Mouse (Mus musculus): ENCODE measurements around the gene Gm8879.
"Not testable (repeated sequence)": the region's sequence is repeated elsewhere in the genome, so short reads cannot be mapped to it uniquely, and the experiment has no call there.

The Gm8879 gene

DNA sequence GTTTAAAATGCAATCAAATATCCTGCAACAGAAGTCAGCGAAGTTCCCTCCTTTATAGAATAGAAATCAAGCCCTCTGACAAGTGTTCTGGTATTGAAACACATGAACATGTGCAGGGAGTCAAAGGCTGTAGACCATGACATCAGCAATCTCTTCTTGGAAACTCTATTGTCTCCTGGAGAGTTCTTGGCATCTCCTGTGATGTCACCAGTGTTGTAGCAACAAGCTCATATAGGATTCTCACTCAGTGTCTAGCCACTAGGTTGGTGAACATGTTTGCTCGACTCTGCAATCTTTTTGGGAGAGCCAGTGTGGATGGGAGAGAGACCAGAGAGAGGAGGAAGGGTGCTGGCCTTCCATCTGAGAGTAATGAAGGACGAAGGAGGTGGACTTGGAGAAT is at the start of gene Gm8879:
TSS of gene Gm8879 (plus strand) at position 301 of the 400 bp plus-strand sequence.
- not testable (repeated sequence) for DNase-seq

DNA sequence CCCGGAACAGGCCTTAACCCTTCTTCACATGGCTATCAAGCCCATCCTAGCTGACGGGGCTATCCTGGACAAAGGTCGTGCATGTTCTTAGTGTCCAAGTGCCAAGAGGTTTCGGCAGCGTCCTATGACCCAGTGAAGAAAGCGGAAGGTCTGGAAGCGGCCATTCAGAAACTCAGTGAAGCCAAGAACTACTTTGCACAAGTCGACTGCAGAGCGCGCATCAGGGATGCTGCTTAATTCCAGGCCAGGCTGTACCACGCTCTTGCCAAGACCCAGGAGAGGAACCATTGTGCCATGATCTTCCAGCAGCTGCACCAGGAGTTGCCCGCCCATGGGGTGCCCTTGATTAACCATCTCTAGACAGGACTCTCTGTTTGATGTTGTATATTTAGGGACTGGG is 10.6 kb downstream of the Gm8879 start:
- peak in 1 of 2 experiments; percentile 3 for DNase-seq

All from lung, adult 18-20 months (tissue).